ENCODE assay signal across 22 mouse cellular contexts in genomic region chr6:108618025-108618424, GRCm38 (mm10). TPM values are rescaled to one million over a fixed set of nuclear protein-coding genes. Genes with fewer than 3 reads are reported as not detected.
DNase-seq lines count a peak whose midpoint lies in the region; ATAC-seq and TF ChIP-seq lines count a peak whose summit lies in the region.
"Had no signal": no experiment of that assay in that cellular context is flagged by ENCODE, and none has a peak within 500 bp of the region (broad histone marks: within the 10 kb centered on the region; RNA-seq: fewer than 3 reads in every experiment).

No protein-coding gene starts in this region.

- intact Hi-C loops in left cerebral cortex, postnatal 14 days (cut with DNase I), result no loop called here

- DNase-seq in Patski (ENCODE audit: low read depth, low spot score) (no peak), adipocyte (ENCODE audit: low spot score) (no peak)
- DNase-seq in ovary, postnatal 14 days (ENCODE audit: low spot score), result no peak
- DNase-seq in left cerebral cortex, postnatal 14 days (ENCODE audit: low spot score in 2 of 2), result no peak
- DNase-seq in cerebellum, postnatal 4 days (ENCODE audit: low spot score in 2 of 2), result no peak
- DNase-seq: adrenal gland, adult 8-10 months; adrenal gland, postnatal 14 days; adrenal gland, postnatal 36 days; B cell, adult 2 months; cerebellum, adult 11-12 months; cerebellum, adult 2 months; cerebellum, adult 9-10 months; cerebellum, postnatal 10 days; cerebellum, postnatal 25 days had no signal

- H3K27me3 ChIP-seq in Patski, result no peaks in the 10 kb centered on the region
- H3K27me3 ChIP-seq: CH12.LX; embryonic facial prominence, embryonic 12.5 days; forebrain, embryonic 13.5 days had no signal

- no peak for TF ChIP-seq CTCF in Patski (IDR thresholded peaks at IDR 0.05)

- CTCF ChIA-PET in Patski (lab: Charles Lee), result no interaction called here

- in situ Hi-C loops in Patski (cut with MboI; ENCODE audit: low pct_unique_long_range_greater_than_20kb), result loop anchor here (5.0 kb wide), 1 partner anchor 41 kb away; no protein-coding TSS in a partner anchor

- POLR2A ChIA-PET in Patski (lab: Charles Lee), result no interaction called here

- ATAC-seq in Patski, result peak; percentile 60
- ATAC-seq in common myeloid progenitor, adult 5-6 weeks (replicated peaks; ENCODE audit: low read depth, poor library complexity, severe bottlenecking), result peak; percentile 58
- peak; percentile 86 for ATAC-seq in megakaryocyte, adult 5-6 weeks (ENCODE audit: poor library complexity, severe bottlenecking)
- ATAC-seq in monocyte, adult 5-6 weeks (replicated peaks; ENCODE audit: insufficient number of reproducible peaks, low FRiP score, low TSS enrichment, poor library complexity, severe bottlenecking), result peak; percentile 56; the same call in 1 of the 2 replicates
- ATAC-seq: CD4-positive, CD25-positive, alpha-beta regulatory T cell, adult 4 months; forebrain, embryonic 13.5 days; forebrain, embryonic 16.5 days had no signal

RNA-seq across cellular contexts. Expression of gene Bhlhe40, which starts 42.4 kb away (rescaled TPM):
- polyA plus RNA-seq in Patski (2021), result 132 TPM
- 4.3 and 4.6 TPM in 2 replicates for total RNA-seq in common myeloid progenitor, adult 5-6 weeks (2017)
- total RNA-seq in megakaryocyte, adult 5-6 weeks (2015), result 5.7 and 11.9 TPM in 2 replicates
- 11.6 and 14.3 TPM in 2 replicates for total RNA-seq in megakaryocyte, adult 5-6 weeks (2017)
- 293 to 388 TPM (median 305 TPM) in 3 replicates for total RNA-seq in monocyte, adult 5-6 weeks (2017)
- 10 to 100 TPM; 55.2 to 77.3 TPM for total RNA-seq in left cerebral cortex, postnatal 14 days (2021)
